Mouse (Mus musculus) E14TG2a.4 (cell line): ENCODE measurements around the gene Mat2a.
A peak's percentile ranks its signal among the peaks of the same experiment; 100 is the strongest.

ENCODE experiments used
- H3K27me3 ChIP-seq: 2 replicates; pipeline ENCODE4 v1.6.1; 2014; ENCODE audit warnings: low read length, control low read depth; ENCODE audit not compliant: insufficient read depth
- H3K36me3 ChIP-seq: 2 replicates; pipeline ENCODE4 v1.6.1; 2014; ENCODE audit warnings: low read length, control low read depth; ENCODE audit not compliant: insufficient read depth
- H3K4me1 ChIP-seq: replicated peaks from 2 replicates; pipeline ENCODE4 v1.6.1; 2014; ENCODE audit warnings: low read depth, low read length, control low read depth
- H3K4me3 ChIP-seq: replicated peaks from 2 replicates; pipeline ENCODE4 v1.5.1; 2014; ENCODE audit warnings: mild to moderate bottlenecking, low read length
- H3K9me3 ChIP-seq: 2 replicates; pipeline ENCODE4 v1.6.1; 2014; ENCODE audit warnings: low read length, control low read depth
- CTCF ChIP-seq: conservative IDR thresholded peaks from 2 replicates; pipeline ENCODE4 v1.5.1; 2014; ENCODE audit warnings: low read length
- NANOG ChIP-seq: IDR thresholded peaks from 2 replicates; pipeline ENCODE4 v1.6.1; 2014; ENCODE audit warnings: borderline replicate concordance, low read length, mixed read lengths
- POU5F1 ChIP-seq: IDR thresholded peaks from 2 replicates; pipeline ENCODE4 v1.6.1; 2014; ENCODE audit warnings: low read length, borderline replicate concordance

Gene Mat2a

DNA sequence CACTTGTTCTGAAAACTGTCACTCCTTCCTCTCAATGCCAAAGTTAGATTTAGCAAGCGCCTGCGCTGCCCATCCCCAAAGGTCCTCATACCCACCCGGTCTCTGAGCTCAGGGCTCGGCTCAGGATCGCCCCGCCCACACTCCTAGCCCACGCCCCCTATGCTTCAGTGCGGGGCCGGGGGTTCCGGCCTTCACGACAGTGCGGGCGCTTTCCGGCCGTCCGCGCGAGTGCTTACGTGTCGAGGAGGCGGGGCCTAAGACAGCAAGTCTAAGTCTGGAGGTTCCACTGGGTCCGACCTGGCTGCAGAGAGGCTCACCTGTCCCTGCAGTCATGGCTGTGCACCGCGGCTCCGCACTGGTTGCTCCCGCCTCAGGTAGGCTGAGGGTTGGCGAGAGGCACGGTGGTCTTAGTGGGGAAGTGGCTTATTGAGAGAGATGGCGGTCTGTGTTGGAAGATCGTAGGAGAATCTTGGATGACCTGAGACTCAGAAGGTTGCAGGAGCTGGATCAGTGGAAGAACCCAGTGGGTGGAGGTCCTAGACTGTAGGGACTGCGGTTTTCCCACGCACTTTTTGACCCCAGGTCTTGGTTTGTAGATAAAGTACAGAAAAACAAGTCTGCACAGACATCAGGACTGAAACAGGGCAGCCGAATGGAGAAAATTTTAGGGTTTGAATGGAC is 25.1 kb downstream of the Mat2a start, which contains the start of gene Ggcx:
Gene Ggcx (plus strand): TSS at position 233 of the 681 bp plus-strand sequence.
- Histone ChIP-seq H3K27me3 (no peaks in the 10 kb centered on the region), H3K36me3 (peaks cover 35% of the 10 kb centered on the region), H3K9me3 (no peaks in the 10 kb centered on the region), H3K4me3 (peak within 1 kb of the TSS; percentile 92), H3K4me1 (peaks cover 20% of the 10 kb centered on the region)
- TF ChIP-seq NANOG (no peak), POU5F1 (no peak), CTCF (no peak)

GRCm38 (mm10) chr6:72410518-72410917 is 28.8 kb downstream of the Mat2a start:
- H3K27me3 ChIP-seq, result no peaks in the 10 kb centered on the region
- TF ChIP-seq CTCF (no peak), NANOG (no peak), POU5F1 (no peak)
- H3K4me1 ChIP-seq, result peaks cover 15% of the 10 kb centered on the region
- H3K4me3 ChIP-seq, result no peak overlapping the region
- H3K36me3 ChIP-seq, result peaks cover under 1% of the 10 kb centered on the region; the same call in 1 of the 2 replicates
- H3K9me3 ChIP-seq, result no peaks in the 10 kb centered on the region

- Histone ChIP-seq H3K4me1 (peaks cover 10% of the 10 kb centered on the region), H3K36me3 (no peaks in the 10 kb centered on the region), H3K4me3 (no peak overlapping the region), H3K9me3 (no peaks in the 10 kb centered on the region), H3K27me3 (no peaks in the 10 kb centered on the region)
- TF ChIP-seq CTCF, result peak; percentile 33; the same call in 1 of the 2 replicates
- no peak for TF ChIP-seq NANOG
- TF ChIP-seq POU5F1, result no peak
Observed at GRCm38 (mm10) chr6:72410003-72410402, 29.4 kb downstream of the Mat2a start.

- TF ChIP-seq POU5F1, result no peak
- peak; percentile 56 for TF ChIP-seq CTCF
- Histone ChIP-seq H3K27me3 (no peaks in the 10 kb centered on the region), H3K36me3 (no peaks in the 10 kb centered on the region), H3K4me3 (no peak overlapping the region), H3K4me1 (peaks cover 6% of the 10 kb centered on the region), H3K9me3 (no peaks in the 10 kb centered on the region)
Observed at GRCm38 (mm10) chr6:72409567-72409966, 29.8 kb downstream of the Mat2a start.

DNA sequence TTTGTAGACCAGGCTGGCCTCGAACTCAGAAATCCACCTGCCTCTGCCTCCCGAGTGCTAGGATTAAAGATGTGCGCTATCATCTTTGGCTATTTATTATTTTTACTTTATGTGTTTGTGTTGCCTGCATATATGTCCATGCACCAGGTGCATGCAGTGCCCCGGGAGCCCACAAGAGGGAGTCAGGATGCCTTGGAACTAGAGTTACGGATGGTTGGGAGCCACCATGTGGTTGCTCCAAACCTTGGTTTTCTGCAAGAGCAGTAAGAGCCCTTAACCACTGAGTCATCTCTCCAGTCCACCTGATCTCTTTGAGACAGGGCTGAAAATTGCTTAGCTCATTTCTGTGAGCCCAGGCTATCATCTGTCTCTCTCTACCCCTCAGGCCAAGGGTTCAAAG is 32.2 kb downstream of the Mat2a start:
- Histone ChIP-seq H3K4me3 (no peak overlapping the region), H3K4me1 (no peaks in the 10 kb centered on the region), H3K9me3 (no peaks in the 10 kb centered on the region), H3K36me3 (no peaks in the 10 kb centered on the region), H3K27me3 (no peaks in the 10 kb centered on the region)
- TF ChIP-seq NANOG (no peak), CTCF (peak; percentile 97)

DNA sequence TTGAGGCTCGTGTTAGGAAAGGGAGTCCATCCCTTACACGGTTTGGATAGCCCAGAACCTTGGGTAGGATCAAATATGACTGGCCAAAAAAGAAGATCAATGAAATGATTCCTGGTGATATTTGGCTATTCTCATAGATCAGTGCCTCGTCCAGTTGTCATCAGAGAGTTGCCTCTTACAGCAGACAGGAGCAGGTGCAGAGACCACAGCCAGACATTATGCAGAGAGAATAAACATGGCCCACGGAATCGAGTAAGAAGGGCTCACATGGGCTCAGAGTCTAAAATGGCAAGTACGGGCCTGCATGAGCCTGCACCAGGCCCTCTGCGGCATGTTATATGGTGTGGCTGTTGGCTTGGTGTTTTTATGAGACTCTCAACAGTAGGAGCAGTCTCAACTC is 34.0 kb downstream of the Mat2a start:
- Histone ChIP-seq H3K4me1 (no peaks in the 10 kb centered on the region), H3K9me3 (no peaks in the 10 kb centered on the region), H3K27me3 (no peaks in the 10 kb centered on the region), H3K4me3 (no peak overlapping the region), H3K36me3 (no peaks in the 10 kb centered on the region)
- no peak for TF ChIP-seq POU5F1
- no peak for TF ChIP-seq CTCF
- TF ChIP-seq NANOG, result no peak

DNA sequence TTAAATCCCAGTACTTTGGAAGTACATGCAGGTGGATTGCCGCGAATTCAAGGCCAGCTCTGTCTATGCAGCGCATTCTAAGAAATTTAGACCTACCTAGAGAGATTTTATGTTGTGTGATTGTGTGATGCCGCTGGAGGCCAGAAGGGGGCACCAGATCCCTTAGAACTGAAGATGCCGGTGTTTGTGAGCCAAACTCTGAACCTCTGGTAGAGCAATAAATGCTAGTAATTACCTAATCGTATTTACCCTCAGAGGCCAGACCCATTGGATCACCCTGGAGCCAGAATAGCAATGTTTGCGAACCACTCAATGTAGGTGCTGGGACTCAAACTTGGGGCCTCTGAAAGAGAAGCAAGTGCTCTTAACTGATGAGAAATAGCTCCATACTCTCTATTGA is 37.5 kb downstream of the Mat2a start:
- Histone ChIP-seq H3K4me1 (peaks cover 3% of the 10 kb centered on the region; the same call in 1 of the 2 replicates), H3K9me3 (no peaks in the 10 kb centered on the region), H3K27me3 (no peaks in the 10 kb centered on the region), H3K4me3 (no peak overlapping the region), H3K36me3 (no peaks in the 10 kb centered on the region)
- TF ChIP-seq CTCF (peak; percentile 79), POU5F1 (no peak)

DNA sequence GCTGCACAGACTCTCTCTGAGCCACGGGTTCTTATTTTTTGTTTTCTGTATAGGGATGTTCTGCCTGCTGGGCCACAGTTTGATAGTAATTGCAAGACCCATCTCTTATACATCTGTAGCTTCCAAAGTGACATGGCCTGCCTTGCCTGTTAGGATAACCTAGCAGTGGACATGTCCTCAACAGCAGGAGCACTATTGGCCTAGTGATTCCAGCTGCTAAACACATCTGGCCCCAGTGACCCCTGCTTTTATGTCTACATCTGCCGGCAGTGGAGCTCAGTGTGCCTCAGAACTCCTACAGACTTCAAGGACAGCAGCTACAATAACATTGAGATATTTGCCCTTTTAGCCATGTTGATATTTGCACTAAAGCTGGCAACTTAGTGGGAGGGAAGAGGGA is 39.4 kb downstream of the Mat2a start:
- H3K4me3 ChIP-seq, result no peak overlapping the region
- H3K27me3 ChIP-seq, result no peaks in the 10 kb centered on the region
- H3K36me3 ChIP-seq, result no peaks in the 10 kb centered on the region
- TF ChIP-seq CTCF (no peak), NANOG (no peak), POU5F1 (no peak)
- H3K4me1 ChIP-seq, result peaks cover 3% of the 10 kb centered on the region; the same call in 1 of the 2 replicates
- H3K9me3 ChIP-seq, result no peaks in the 10 kb centered on the region

- Histone ChIP-seq H3K4me3 (no peak overlapping the region), H3K9me3 (no peaks in the 10 kb centered on the region), H3K4me1 (peaks cover 3% of the 10 kb centered on the region; the same call in 1 of the 2 replicates), H3K36me3 (no peaks in the 10 kb centered on the region), H3K27me3 (no peaks in the 10 kb centered on the region)
- TF ChIP-seq POU5F1, result no peak
- TF ChIP-seq NANOG, result no peak
- no peak for TF ChIP-seq CTCF
Observed at GRCm38 (mm10) chr6:72396837-72397251, 42.5 kb downstream of the Mat2a start.
